Mouse (Mus musculus) testis, adult 2 months (tissue): ENCODE data around the gene Cyp2u1.

Experiments
- CTCF ChIP-seq: fragments of 200-500 bp; IDR thresholded peaks from 2 replicates; pipeline ENCODE4 v1.5.1; 2012; ENCODE audit warnings: low read depth, mild to moderate bottlenecking, inconsistent platforms, low read length, moderate library complexity; ENCODE audit not compliant: control insufficient read depth, insufficient read depth, insufficient replicate concordance
- POLR2A ChIP-seq: fragments of 200-500 bp; IDR thresholded peaks from 2 replicates; pipeline ENCODE4 v1.6.1; 2012; ENCODE audit warnings: low read depth, mild to moderate bottlenecking, inconsistent platforms, low read length, moderate library complexity; ENCODE audit not compliant: control insufficient read depth

GRCm38 (mm10) chr3:131272374-131273100 is 30.5 kb downstream of the Cyp2u1 start:
- TF ChIP-seq CTCF: no peak
- TF ChIP-seq POLR2A: no peak
